Mouse (Mus musculus): ENCODE results near the gene Vps41. TPM values are rescaled to one million over a fixed set of nuclear protein-coding genes. Genes with fewer than 3 reads are reported as not detected.

The Vps41 gene
- total and polyA plus RNA-seq, 3 experiments = 26.0 to 27.2 TPM; not detected in 1

DNA sequence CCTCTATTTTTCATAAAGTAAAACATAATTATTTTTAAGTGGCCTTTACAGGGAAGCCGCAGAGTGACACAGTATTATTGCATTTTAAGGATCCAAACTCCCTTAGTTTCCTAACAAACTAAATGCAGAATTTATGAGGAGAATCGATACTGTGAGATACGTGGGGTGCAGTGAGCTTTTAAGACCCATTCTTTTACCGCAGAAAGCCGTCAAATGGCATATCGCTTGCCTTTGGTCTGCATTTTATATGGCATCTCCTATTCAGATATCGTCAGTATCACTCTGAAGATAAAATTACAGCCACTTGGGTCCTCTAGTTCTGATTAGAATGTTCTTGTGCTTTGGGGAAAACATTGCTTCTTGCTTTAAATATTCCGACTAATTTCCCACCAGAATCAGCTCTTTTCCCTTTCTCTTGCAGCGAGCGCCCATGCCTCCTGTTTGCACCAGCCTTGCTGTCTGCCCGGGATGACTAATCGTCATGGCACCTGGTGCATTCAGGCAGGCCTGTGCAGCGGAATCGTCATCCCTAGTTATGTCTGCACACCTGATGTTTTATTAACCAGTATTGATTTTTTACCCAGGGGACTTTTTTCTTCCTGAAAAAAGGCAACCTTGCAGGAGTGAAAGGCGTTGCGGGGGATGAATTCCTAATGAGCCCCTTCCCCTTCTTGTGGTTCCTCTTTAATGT lies 26.6 kb downstream of the Vps41 start:
- Histone ChIP-seq H3K9ac (ENCODE audit: control insufficient read depth, low read depth, low read length, poor library complexity, severe bottlenecking) (no peak overlapping the region), H3K79me2 (ENCODE audit: control insufficient read depth, insufficient read depth, low read length, poor library complexity) (no peaks in the 10 kb centered on the region), H3K4me1 (ENCODE audit: control insufficient read depth in 1 of 2, insufficient read depth in 2 of 2, low read length in 2 of 2) (no peaks in the 10 kb centered on the region), H3K27me3 (ENCODE audit: control insufficient read depth in 1 of 2, insufficient read depth in 2 of 2, low read length in 2 of 2) (no peaks in the 10 kb centered on the region), H3K27ac (ENCODE audit: control insufficient read depth, low read depth, low read length) (no peak overlapping the region), H3K4me3 (ENCODE audit: control insufficient read depth in 1 of 2, insufficient read depth in 1 of 2, low read depth in 2 of 2, low read length in 2 of 2) (no peak overlapping the region), H3K36me3 (ENCODE audit: control insufficient read depth in 1 of 2, insufficient read depth in 2 of 2, low read length in 2 of 2) (peaks cover 0 to 4% of the 10 kb centered on the region in 2 experiments; a peak in 2 of 4 replicates), H3K9me3 (replicated peaks; ENCODE audit: insufficient read depth, low read length) (no peaks in the 10 kb centered on the region)
- DNase-seq (ENCODE audit: low read depth, low spot score) = no peak
- TF ChIP-seq CTCF (IDR thresholded peaks at IDR 0.05 in 2 of 3, conservative IDR thresholded peaks at IDR 0.05 in 1 of 3; ENCODE audit: control insufficient read depth in 1 of 3, insufficient read depth in 1 of 3, low read depth in 2 of 3, low read length in 3 of 3, poor library complexity in 1 of 3, severe bottlenecking in 1 of 3) (no peak), EP300 (IDR thresholded peaks at IDR 0.05; ENCODE audit: low read depth in 1 of 2, low read length in 2 of 2) (no peak), CHD2 (IDR thresholded peaks at IDR 0.05; ENCODE audit: low read length) (no peak), ZKSCAN1 (IDR thresholded peaks at IDR 0.05; ENCODE audit: low read depth, low read length) (no peak), MAFK (IDR thresholded peaks at IDR 0.05; ENCODE audit: borderline replicate concordance, low read depth, low read length) (no peak), USF1 (IDR thresholded peaks at IDR 0.05; ENCODE audit: low read depth, low read length) (no peak), ETS1 (IDR thresholded peaks at IDR 0.05; ENCODE audit: low read depth, low read length) (no peak)

DNA sequence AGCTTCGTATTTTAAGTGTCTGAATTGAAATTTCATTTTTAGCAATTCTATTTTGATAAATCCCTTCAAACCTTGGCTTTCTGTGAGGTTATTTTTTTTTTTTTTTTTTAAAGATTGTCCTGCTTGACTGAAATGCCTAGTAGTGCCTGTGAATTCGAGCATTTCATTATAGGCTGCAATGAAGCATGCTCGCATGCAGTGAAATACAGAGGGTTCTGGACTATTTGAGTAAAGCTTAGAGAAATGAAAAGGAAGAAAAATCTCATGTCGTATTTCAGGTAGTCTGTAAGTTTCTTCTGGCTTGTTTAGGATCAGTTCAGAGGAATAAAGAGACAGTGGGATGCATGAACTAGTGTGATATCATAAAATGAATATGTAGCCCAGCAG lies 27.2 kb downstream of the Vps41 start:
- Histone ChIP-seq H3K4me1 (ENCODE audit: control insufficient read depth in 1 of 2, insufficient read depth in 2 of 2, low read length in 2 of 2) (no peaks in the 10 kb centered on the region), H3K4me3 (ENCODE audit: control insufficient read depth in 1 of 2, insufficient read depth in 1 of 2, low read depth in 2 of 2, low read length in 2 of 2) (no peak overlapping the region), H3K9ac (ENCODE audit: control insufficient read depth, low read depth, low read length, poor library complexity, severe bottlenecking) (no peak overlapping the region), H3K79me2 (ENCODE audit: control insufficient read depth, insufficient read depth, low read length, poor library complexity) (no peaks in the 10 kb centered on the region), H3K27ac (ENCODE audit: control insufficient read depth, low read depth, low read length) (no peak overlapping the region), H3K27me3 (ENCODE audit: control insufficient read depth in 1 of 2, insufficient read depth in 2 of 2, low read length in 2 of 2) (no peaks in the 10 kb centered on the region), H3K9me3 (replicated peaks; ENCODE audit: insufficient read depth, low read length) (no peaks in the 10 kb centered on the region), H3K36me3 (ENCODE audit: control insufficient read depth in 1 of 2, insufficient read depth in 2 of 2, low read length in 2 of 2) (peaks cover 0 to 4% of the 10 kb centered on the region in 2 experiments; a peak in 2 of 4 replicates)
- no peak for DNase-seq (ENCODE audit: low read depth, low spot score)
- no peak for TF ChIP-seq ELF1 (IDR thresholded peaks at IDR 0.05; ENCODE audit: low read depth, low read length)
- no peak for TF ChIP-seq EP300 (IDR thresholded peaks at IDR 0.05; ENCODE audit: low read depth in 1 of 2, low read length in 2 of 2)
- TF ChIP-seq POLR2AphosphoS2 (IDR thresholded peaks at IDR 0.05; ENCODE audit: low read length) = no peak
- no peak for TF ChIP-seq GATA1 (IDR thresholded peaks at IDR 0.05; ENCODE audit: low read depth, low read length)
- no peak for TF ChIP-seq HCFC1 (IDR thresholded peaks at IDR 0.05; ENCODE audit: low read depth, low read length)
- no peak for TF ChIP-seq MXI1 (IDR thresholded peaks at IDR 0.05; ENCODE audit: low read depth, low read length)
- no peak for TF ChIP-seq POLR2A (IDR thresholded peaks at IDR 0.05; ENCODE audit: control insufficient read depth in 1 of 2, insufficient read depth in 1 of 2, low read depth in 1 of 2, low read length in 2 of 2, poor library complexity in 1 of 2)
- TF ChIP-seq GABPA (IDR thresholded peaks at IDR 0.05; ENCODE audit: low read depth, low read length) = no peak
- TF ChIP-seq MAZ (IDR thresholded peaks at IDR 0.05; ENCODE audit: low read depth, low read length) = no peak

All from MEL (cell line).